Mouse (Mus musculus) gastrocnemius, postnatal 36 days (tissue): ENCODE measurements at regions not wholly inside any gene's neighbourhood (a gene's known extent, or its start where the extent isn't known, plus 50 kb on each side); places are given as distances from the start of the nearest gene placed in this dataset.

Experiments used
- DNase-seq, 2 experiments: peaks; one replicate each; pipeline ENCODE4 v3.0.0; 2022
- intact Hi-C: fragments of 180-260 bp; cut with DNase I; formaldehyde crosslinking; loops from one replicate; pipeline ENCODE4 v1.15.1; 2025

DNA sequence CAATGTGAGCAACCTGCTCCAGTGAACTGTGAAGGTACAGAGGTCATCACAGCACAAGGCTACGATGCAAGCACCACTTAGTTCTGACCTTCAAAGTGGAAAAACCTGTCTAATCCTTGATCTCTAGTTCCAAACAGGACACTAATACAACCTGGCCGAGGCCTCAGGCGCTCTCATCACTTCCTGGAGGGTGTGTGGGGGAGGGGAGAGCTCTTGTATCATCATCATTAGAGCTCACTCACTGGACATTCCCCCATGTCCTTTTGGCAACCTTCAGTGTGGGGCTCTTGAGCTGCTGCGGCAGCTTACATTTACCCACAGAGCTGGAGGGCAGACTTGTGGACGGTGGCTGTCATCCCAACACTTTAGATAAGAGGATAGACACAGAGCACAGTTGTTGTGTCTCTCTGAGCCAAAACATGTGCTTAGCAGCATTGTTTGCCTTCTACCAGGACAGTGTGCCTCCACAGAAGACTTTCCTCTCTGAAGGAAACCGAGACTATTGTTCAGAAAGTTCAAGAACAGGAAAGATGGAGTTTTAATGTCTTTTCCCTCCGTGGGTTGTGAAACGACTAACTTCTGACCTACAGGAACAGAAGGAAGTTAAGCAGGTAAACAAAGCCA lies 115.2 kb upstream of the Mylip start:
- intact Hi-C loops, result no loop called here
- DNase-seq, result peak in 1 of 2 experiments; percentile 10

DNA sequence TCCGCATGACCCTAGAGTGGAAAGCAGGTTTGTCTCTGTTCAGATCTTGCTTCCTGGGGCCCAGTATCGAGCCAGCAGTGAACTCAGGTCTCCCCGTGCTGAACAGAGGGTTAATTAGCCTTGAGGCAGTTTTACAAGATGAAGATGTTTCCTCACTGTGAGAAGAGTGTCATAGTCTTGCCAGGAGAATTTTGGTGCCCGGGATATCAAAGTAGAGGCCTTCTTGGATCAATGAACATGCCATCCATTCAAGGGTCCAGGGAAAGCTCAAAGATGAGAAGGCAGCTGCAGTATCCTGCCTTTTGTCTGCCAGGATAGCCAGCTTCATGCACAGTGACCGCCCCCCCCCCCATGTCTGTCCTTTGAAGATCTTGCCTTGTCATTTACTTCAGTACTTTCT lies 114.2 kb upstream of the Mylip start:
- intact Hi-C loops, result no loop called here
- DNase-seq, result no peak

DNA sequence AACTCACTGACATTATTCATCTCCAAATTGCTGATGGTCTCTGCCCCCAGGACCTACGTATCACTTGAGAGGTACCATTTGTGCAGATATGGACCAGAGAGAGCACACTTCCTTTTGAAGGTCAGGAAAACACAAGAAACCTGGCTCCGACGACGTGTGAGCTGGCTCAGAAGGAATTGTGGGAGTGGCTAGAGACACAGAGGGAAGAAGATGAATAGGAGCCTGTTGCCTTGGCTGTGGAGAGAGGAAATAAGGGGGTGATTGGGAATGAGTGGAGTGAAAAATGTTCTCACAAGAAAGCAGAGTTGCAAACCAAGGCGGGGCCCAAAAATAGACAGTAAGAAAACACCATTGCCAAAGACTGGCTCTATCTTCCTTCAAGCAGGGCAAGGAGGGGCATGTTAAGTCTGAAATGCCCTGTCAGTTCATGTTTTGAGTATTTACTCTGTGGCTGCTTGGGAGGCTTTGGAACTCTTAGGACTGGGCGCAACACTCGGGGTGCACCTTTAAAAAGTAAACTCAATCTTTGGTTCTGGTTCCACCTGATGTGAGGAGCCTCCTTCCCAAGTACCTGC lies 111.6 kb upstream of the Mylip start:
- DNase-seq, result no peak
- intact Hi-C loops, result no loop called here

GRCm38 (mm10) chr13:45281106-45281505 lies 108.4 kb upstream of the Mylip start:
- DNase-seq, result no peak
- intact Hi-C loops, result no loop called here

DNA sequence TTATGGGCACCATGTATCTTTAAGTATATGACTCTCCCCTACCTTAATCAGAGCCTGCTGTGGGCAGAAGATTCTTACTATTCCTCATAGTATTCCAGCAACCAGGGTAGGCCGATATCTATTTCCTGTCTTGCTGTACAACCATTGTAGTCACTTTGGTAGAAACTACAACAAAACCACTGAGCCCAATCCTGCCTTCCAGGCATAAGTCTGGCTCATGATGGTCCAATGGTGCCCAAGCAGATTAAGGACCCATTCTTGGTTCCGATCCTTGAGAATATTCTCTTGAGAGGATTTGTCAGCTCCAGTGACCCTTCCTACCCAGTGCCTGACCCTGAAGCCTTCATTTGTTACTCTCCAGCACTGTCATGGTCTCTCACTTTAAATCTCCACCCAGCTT lies 102.9 kb upstream of the Mylip start:
- DNase-seq, result no peak
- intact Hi-C loops, result no loop called here

GRCm38 (mm10) chr13:45287217-45287616 lies 102.3 kb upstream of the Mylip start:
- no peak for DNase-seq
- intact Hi-C loops, result no loop called here

- no peak for DNase-seq
- intact Hi-C loops, result no loop called here
These were observed 99.6 kb upstream of the Mylip start for GRCm38 (mm10) chr13:45289976-45290375.

- intact Hi-C loops, result no loop called here
These were observed 94.9 kb upstream of the Mylip start for GRCm38 (mm10) chr13:45294691-45295090.

GRCm38 (mm10) chr13:45300610-45301009 lies 88.9 kb upstream of the Mylip start:
- intact Hi-C loops, result no loop called here
- DNase-seq, result no peak

More at GRCm38 (mm10) chr13:45294691-45295090, 94.9 kb upstream of the Mylip start:
- no peak for DNase-seq

GRCm38 (mm10) chr13:45301191-45301905 lies 88.2 kb upstream of the Mylip start:
- DNase-seq, result no peak
- intact Hi-C loops, result no loop called here

DNA sequence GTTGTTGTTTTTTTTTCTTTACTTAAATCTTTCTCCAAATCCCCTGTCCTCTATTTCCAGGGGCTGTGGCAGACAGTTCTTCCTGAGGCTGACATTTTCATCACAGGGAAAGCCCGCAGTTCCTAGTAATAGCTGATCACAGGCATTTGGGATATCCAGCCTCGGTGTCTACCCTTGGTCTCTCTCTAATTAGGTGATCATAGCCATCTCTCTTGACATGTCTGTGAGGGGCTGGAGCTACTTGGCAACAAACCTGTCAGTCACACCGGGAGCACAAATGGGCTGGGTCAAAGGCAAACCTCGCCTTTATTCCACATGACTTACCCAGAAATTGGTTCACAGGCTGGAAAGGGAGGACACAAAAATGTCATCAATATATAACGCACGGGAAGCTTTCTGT lies 86.7 kb upstream of the Mylip start:
- intact Hi-C loops, result no loop called here
- no peak for DNase-seq

- intact Hi-C loops, result no loop called here
- DNase-seq, result no peak
These were observed 83.4 kb upstream of the Mylip start for GRCm38 (mm10) chr13:45306177-45306576.

GRCm38 (mm10) chr13:45307226-45307625 lies 82.3 kb upstream of the Mylip start:
- no peak for DNase-seq
- intact Hi-C loops, result no loop called here

GRCm38 (mm10) chr13:45319646-45320045 lies 69.9 kb upstream of the Mylip start:
- intact Hi-C loops, result no loop called here

DNA sequence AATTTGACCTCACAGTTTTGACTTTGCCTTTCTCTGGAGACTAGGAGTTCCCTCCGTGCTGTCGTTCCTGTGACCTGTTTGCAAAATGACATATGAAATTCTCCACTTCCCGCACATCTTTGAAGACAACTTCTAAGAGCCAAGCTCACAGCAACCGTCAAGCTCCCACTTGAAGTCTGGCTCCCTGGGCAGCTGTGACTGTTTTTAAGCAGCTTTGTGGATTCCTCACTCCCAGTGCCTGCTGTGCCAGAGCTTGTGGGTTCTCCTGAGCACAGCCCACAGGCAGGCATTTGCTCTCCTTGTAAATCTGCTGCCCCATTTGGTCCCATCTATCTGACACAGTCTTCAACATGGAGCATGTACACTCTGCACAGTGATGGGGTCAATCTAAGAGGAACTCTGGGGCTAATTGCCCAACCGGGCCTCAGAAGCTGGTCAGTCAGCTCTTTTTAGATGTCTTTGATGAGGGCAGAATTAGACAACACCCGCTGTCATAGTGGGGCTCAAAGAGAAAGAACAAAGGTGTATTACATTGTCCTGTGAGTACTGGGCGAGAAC lies 63.7 kb upstream of the Mylip start:
- intact Hi-C loops, result no loop called here
- no peak for DNase-seq

More at GRCm38 (mm10) chr13:45319646-45320045, 69.9 kb upstream of the Mylip start:
- no peak for DNase-seq

DNA sequence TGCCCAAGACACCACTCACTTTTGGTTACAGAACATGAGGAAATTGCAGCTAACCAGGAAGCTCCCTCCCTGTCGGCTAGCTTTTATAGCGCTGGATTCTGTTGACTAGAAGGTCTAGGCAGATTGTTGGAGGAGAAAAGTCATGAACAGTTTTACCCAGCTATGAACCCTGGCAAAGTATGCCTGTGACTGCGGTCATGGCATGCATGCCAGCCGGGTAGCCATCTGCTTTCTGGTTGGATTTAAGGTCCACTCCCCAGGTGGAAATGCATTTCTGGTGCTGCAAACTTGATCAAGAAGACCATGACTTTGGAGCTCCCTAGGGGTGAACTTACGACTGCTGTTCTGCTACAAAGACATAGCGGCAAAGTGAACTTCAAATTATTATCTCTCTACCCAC lies 62.8 kb upstream of the Mylip start:
- no peak for DNase-seq
- intact Hi-C loops, result no loop called here

- no peak for DNase-seq
- intact Hi-C loops, result no loop called here
These were observed 59.0 kb upstream of the Mylip start for GRCm38 (mm10) chr13:45330561-45330960.

- DNase-seq, result no peak
- intact Hi-C loops, result no loop called here
These were observed 57.5 kb upstream of the Mylip start for GRCm38 (mm10) chr13:45332031-45332430.

- intact Hi-C loops, result no loop called here
- no peak for DNase-seq
These were observed 55.9 kb upstream of the Mylip start for GRCm38 (mm10) chr13:45333634-45334033.
